Mouse (Mus musculus) heart, postnatal 0 days (tissue): ENCODE measurements around the gene Vwa5b1. TPM values are rescaled to one million over a fixed set of nuclear protein-coding genes. Genes with fewer than 3 reads are reported as not detected.

Experiments
- ATAC-seq: fragments of 200-750 bp; cut with Nextera tagmentation; 2 replicates; pipeline ENCODE4 v1.8.0; 2017; ENCODE audit warnings: low read depth, moderate number of reproducible peaks, moderate library complexity; ENCODE audit not compliant: insufficient read depth
- DNase-seq: peaks from one replicate; pipeline ENCODE4 v3.0.0-alpha.2; 2016; ENCODE audit warnings: low spot score
- H3K27ac ChIP-seq: fragments of 300-500 bp; sonication (generic); 2 replicates; pipeline ENCODE4 v1.5.1; 2014; ENCODE audit warnings: low read depth, mild to moderate bottlenecking
- H3K27me3 ChIP-seq: fragments of 300-500 bp; sonication (generic); 2 replicates; pipeline ENCODE4 v1.6.1; 2014; ENCODE audit warnings: low read length, mixed read lengths; ENCODE audit not compliant: control insufficient read depth, insufficient read depth
- H3K36me3 ChIP-seq: fragments of 300-500 bp; sonication (generic); replicated peaks from 2 replicates; pipeline ENCODE4 v1.6.1; 2014; ENCODE audit warnings: low read length, mixed read lengths; ENCODE audit not compliant: control insufficient read depth, insufficient read depth
- H3K4me1 ChIP-seq: fragments of 300-500 bp; sonication (generic); 2 replicates; pipeline ENCODE4 v1.6.1; 2014; ENCODE audit warnings: antibody characterized with exemption; ENCODE audit not compliant: control insufficient read depth, insufficient read depth
- H3K4me2 ChIP-seq: fragments of 300-500 bp; sonication (generic); 2 replicates; pipeline ENCODE4 v1.6.1; 2014; ENCODE audit warnings: low read depth, mild to moderate bottlenecking, low read length, moderate library complexity
- H3K4me3 ChIP-seq: fragments of 300-500 bp; sonication (generic); 2 replicates; pipeline ENCODE4 v1.5.1; 2014; ENCODE audit warnings: low read depth, low read length
- H3K9ac ChIP-seq: fragments of 300-500 bp; sonication (generic); replicated peaks from 2 replicates; pipeline ENCODE4 v1.6.1; 2014; ENCODE audit warnings: low read depth, low read length, mixed read lengths
- H3K9me3 ChIP-seq: fragments of 300-500 bp; sonication (generic); replicated peaks from 2 replicates; pipeline ENCODE4 v1.6.1; 2016; ENCODE audit warnings: low read length; ENCODE audit not compliant: control insufficient read depth
- CTCF ChIP-seq: IDR thresholded peaks from 2 replicates; pipeline ENCODE4 v1.5.1; 2016; ENCODE audit warnings: antibody characterized with exemption, control low read depth, low read depth
- EP300 ChIP-seq: IDR thresholded peaks from 2 replicates; pipeline ENCODE4 v1.6.1; 2016; ENCODE audit warnings: antibody characterized with exemption, low read depth
- WGBS: fragments of 180-500 bp; shearing (Covaris S2); extraction: QIAGEN DNeasy Blood & Tissue Kit; methylation state at CpG from one replicate; pipeline ENCODE4 v1.1.7; 2014; 5-methylcytosine and 5-hydroxymethylcytosine counted together
- polyA plus RNA-seq: library from polyadenylated mRNA; unstranded; fragments of >200 nt; fragmentation: Nextera tagmentation; extraction: Ambion mirVana; gene quantifications from 2 replicates; pipeline ENCODE4 v1.2.1, GENCODE M21; 2015
- total RNA-seq: library from RNA; depleted of rRNA; stranded (reverse); fragments of >200 nt; gene quantifications from 2 replicates; pipeline ENCODE4 v1.2.3, GENCODE M21; 2014; ENCODE audit warnings: low replicate concordance

The Vwa5b1 gene
- total and polyA plus RNA-seq, 2 experiments from 2014 or later = not detected

- no peaks in the 10 kb centered on the region for H3K36me3 ChIP-seq
Observed at GRCm38 (mm10) chr4:138601926-138602325, 33.8 kb downstream of the Vwa5b1 start.

GRCm38 (mm10) chr4:138597904-138598347 lies 37.8 kb downstream of the Vwa5b1 start:
- H3K4me3 ChIP-seq = no peak overlapping the region
- TF ChIP-seq CTCF = no peak
- no peak for TF ChIP-seq EP300
- peaks cover 3% of the 10 kb centered on the region; the same call in 1 of the 2 replicates for H3K27me3 ChIP-seq
- 13% methylated on average over 7 of the region's 7 CpGs for WGBS
- no peak overlapping the region for H3K4me2 ChIP-seq
- no peak for ATAC-seq
- no peaks in the 10 kb centered on the region for H3K36me3 ChIP-seq
- H3K9me3 ChIP-seq = no peaks in the 10 kb centered on the region
- no peaks in the 10 kb centered on the region for H3K4me1 ChIP-seq
- H3K27ac ChIP-seq = no peak overlapping the region
- H3K9ac ChIP-seq = no peak overlapping the region
- DNase-seq = no peak

More at GRCm38 (mm10) chr4:138601926-138602325, 33.8 kb downstream of the Vwa5b1 start:
- Histone ChIP-seq H3K4me3 (no peak overlapping the region), H3K27me3 (peaks cover 12% of the 10 kb centered on the region; the same call in 1 of the 2 replicates), H3K4me2 (no peak overlapping the region), H3K4me1 (no peaks in the 10 kb centered on the region), H3K27ac (no peak overlapping the region), H3K9ac (no peak overlapping the region), H3K9me3 (no peaks in the 10 kb centered on the region)
- DNase-seq = no peak
- ATAC-seq = no peak
- TF ChIP-seq EP300 (no peak), CTCF (no peak)
- WGBS = 69% methylated on average over 9 of the region's 9 CpGs

GRCm38 (mm10) chr4:138596391-138597130 lies 39.1 kb downstream of the Vwa5b1 start:
- Histone ChIP-seq H3K36me3 (no peaks in the 10 kb centered on the region), H3K27me3 (peaks cover 3% of the 10 kb centered on the region; the same call in 1 of the 2 replicates), H3K27ac (no peak overlapping the region), H3K4me2 (no peak overlapping the region), H3K9me3 (no peaks in the 10 kb centered on the region), H3K4me3 (no peak overlapping the region), H3K9ac (no peak overlapping the region), H3K4me1 (no peaks in the 10 kb centered on the region)
- 75% methylated on average over 12 of the region's 12 CpGs for WGBS
- DNase-seq (no peak), ATAC-seq (no peak)
- no peak for TF ChIP-seq CTCF
- no peak for TF ChIP-seq EP300

GRCm38 (mm10) chr4:138584946-138585345 lies 50.7 kb downstream of the Vwa5b1 start:
- no peak for DNase-seq

GRCm38 (mm10) chr4:138582446-138582845 lies 53.2 kb downstream of the Vwa5b1 start:
- no peak overlapping the region for H3K4me2 ChIP-seq

More at GRCm38 (mm10) chr4:138584946-138585345, 50.7 kb downstream of the Vwa5b1 start:
- Histone ChIP-seq H3K9me3 (no peaks in the 10 kb centered on the region), H3K9ac (no peak overlapping the region), H3K36me3 (no peaks in the 10 kb centered on the region), H3K27me3 (peaks cover 9% of the 10 kb centered on the region; the same call in 1 of the 2 replicates), H3K4me1 (peaks cover 3% of the 10 kb centered on the region; the same call in 1 of the 2 replicates), H3K27ac (no peak overlapping the region), H3K4me2 (no peak overlapping the region), H3K4me3 (no peak overlapping the region)
- TF ChIP-seq EP300 (no peak), CTCF (no peak)
- ATAC-seq = no peak

More at GRCm38 (mm10) chr4:138582446-138582845, 53.2 kb downstream of the Vwa5b1 start:
- Histone ChIP-seq H3K9ac (no peak overlapping the region), H3K4me1 (peaks cover 3% of the 10 kb centered on the region), H3K27ac (no peak overlapping the region), H3K36me3 (no peaks in the 10 kb centered on the region), H3K9me3 (no peaks in the 10 kb centered on the region), H3K27me3 (0 out of 2 replicates have a peak, but pooled peaks cover 9% of the 10 kb centered on the region), H3K4me3 (no peak overlapping the region)
- no peak for TF ChIP-seq CTCF
- TF ChIP-seq EP300 = no peak
- DNase-seq (no peak), ATAC-seq (no peak)
- WGBS = 68% methylated on average over 4 of the region's 4 CpGs
